Mouse (Mus musculus): ENCODE results near the gene Prdm11. TPM values are rescaled to one million over a fixed set of nuclear protein-coding genes. Genes with fewer than 3 reads are reported as not detected.

Gene Prdm11
- polyA plus RNA-seq, 1 experiment = 2.6 TPM

DNA sequence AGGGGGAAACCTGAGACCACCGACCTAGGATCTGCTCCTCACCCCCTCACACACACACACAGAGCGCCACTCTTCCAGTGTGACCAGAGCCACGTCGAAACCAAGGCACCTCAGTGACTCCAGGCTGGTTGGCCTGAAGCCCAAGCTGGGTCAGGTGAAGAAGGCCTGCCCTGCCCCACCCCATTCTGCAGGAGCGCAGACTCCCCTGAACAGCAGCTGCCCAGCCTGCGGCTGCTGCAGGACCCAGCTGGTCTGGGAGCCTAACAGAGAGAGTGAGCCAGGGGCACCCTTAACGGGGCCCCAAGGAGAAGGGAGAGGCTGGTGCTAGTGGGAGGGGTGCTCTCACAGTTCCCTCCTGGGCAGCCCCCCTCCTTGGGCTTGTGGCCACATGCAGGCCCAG is 10.3 kb downstream of the Prdm11 start:
- H3K27ac ChIP-seq (ENCODE audit: insufficient read depth, low read depth, low read length) = no peak overlapping the region
- peaks cover 5% of the 10 kb centered on the region for H3K4me1 ChIP-seq (ENCODE audit: control insufficient read depth, insufficient read depth, insufficient read length, low read length)
- no peak overlapping the region for H3K4me3 ChIP-seq (ENCODE audit: low read depth, low read length)
- H3K36me3 ChIP-seq (ENCODE audit: control insufficient read depth, insufficient read depth, low read length) = no peaks in the 10 kb centered on the region
- H3K27me3 ChIP-seq (ENCODE audit: control insufficient read depth, insufficient read depth, low read length) = no peaks in the 10 kb centered on the region
- 27% methylated on average over 7 of the region's 7 CpGs for WGBS
- TF ChIP-seq POLR2A (IDR thresholded peaks at IDR 0.05; ENCODE audit: low read depth, low read length) (no peak), CTCF (IDR thresholded peaks at IDR 0.05; ENCODE audit: extremely low read depth, insufficient read length, insufficient replicate concordance, low read depth, low read length) (no peak)

DNA sequence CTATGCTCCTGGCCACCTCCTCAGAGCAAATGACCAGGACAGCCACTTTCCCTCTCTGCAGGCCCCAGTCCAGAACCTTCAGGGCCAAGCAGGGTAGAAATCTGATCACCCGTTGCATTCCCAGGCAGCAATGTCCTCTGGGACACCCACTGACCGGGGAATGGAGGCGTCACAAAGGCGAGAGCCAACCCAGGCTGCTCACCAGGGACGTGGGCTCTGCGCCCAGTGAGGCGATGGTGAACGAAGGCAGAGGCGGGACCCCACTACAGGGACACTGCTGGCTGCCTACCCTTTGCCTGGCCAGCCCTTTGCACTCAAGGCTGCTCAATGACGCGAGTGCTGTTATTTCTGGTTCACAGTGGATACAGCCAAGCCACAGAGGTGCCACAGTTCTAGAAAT is 13.3 kb downstream of the Prdm11 start:
- Histone ChIP-seq H3K4me3 (ENCODE audit: low read depth, low read length) (no peak overlapping the region), H3K27ac (ENCODE audit: insufficient read depth, low read depth, low read length) (no peak overlapping the region), H3K4me1 (ENCODE audit: control insufficient read depth, insufficient read depth, insufficient read length, low read length) (peaks cover 5% of the 10 kb centered on the region), H3K27me3 (ENCODE audit: control insufficient read depth, insufficient read depth, low read length) (no peaks in the 10 kb centered on the region), H3K36me3 (ENCODE audit: control insufficient read depth, insufficient read depth, low read length) (no peaks in the 10 kb centered on the region)
- 88% methylated on average over 11 of the region's 11 CpGs for WGBS
- TF ChIP-seq CTCF (IDR thresholded peaks at IDR 0.05; ENCODE audit: extremely low read depth, insufficient read length, insufficient replicate concordance, low read depth, low read length) (no peak), POLR2A (IDR thresholded peaks at IDR 0.05; ENCODE audit: low read depth, low read length) (no peak)

DNA sequence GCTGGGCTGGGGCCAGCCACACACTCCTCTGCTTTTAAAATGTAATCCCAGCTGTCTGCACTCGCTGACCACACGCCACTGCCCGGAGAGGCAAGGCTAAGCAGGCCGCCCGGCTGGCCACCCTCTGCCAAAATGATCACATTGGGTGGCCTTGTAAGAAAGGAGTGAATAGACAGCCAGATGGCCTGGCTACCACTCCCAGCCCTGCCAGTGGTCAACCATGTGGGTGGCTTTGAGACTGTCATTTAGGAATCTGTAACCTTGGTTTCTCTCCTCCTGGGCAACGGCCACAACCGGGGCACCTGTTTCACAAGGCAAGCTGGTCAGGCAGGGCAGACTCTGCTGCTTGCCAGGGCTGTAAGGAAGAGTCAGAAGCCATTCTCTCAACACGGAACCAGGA is 13.9 kb downstream of the Prdm11 start:
- 76% methylated on average over 8 of the region's 8 CpGs for WGBS
- no peak overlapping the region for H3K4me3 ChIP-seq (ENCODE audit: low read depth, low read length)
- H3K27me3 ChIP-seq (ENCODE audit: control insufficient read depth, insufficient read depth, low read length) = no peaks in the 10 kb centered on the region
- TF ChIP-seq POLR2A (IDR thresholded peaks at IDR 0.05; ENCODE audit: low read depth, low read length) (no peak), CTCF (IDR thresholded peaks at IDR 0.05; ENCODE audit: extremely low read depth, insufficient read length, insufficient replicate concordance, low read depth, low read length) (no peak)
- H3K36me3 ChIP-seq (ENCODE audit: control insufficient read depth, insufficient read depth, low read length) = no peaks in the 10 kb centered on the region
- H3K27ac ChIP-seq (ENCODE audit: insufficient read depth, low read depth, low read length) = no peak overlapping the region
- peaks cover 5% of the 10 kb centered on the region for H3K4me1 ChIP-seq (ENCODE audit: control insufficient read depth, insufficient read depth, insufficient read length, low read length)

DNA sequence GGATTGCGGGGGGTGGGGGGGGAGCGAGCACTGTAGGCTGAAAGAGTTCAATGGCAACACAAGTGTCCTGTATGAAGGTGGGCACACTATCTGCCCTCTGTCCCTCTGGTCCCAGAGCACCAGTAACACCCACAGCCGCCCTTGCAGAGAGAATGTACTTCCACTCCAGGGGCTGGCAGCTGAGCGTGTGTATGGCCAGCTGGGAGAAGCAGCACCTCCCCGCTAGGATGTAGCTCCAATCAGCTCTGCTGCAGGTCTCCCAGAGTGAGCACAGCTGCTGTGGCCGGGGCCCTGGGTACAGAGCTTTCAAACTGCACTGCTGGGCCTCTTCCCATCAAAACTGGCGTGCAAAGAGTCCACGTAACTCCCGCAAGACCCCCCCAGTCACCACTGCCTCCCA is 14.9 kb downstream of the Prdm11 start:
- Histone ChIP-seq H3K4me1 (ENCODE audit: control insufficient read depth, insufficient read depth, insufficient read length, low read length) (peaks cover 5% of the 10 kb centered on the region), H3K36me3 (ENCODE audit: control insufficient read depth, insufficient read depth, low read length) (no peaks in the 10 kb centered on the region), H3K4me3 (ENCODE audit: low read depth, low read length) (no peak overlapping the region), H3K27ac (ENCODE audit: insufficient read depth, low read depth, low read length) (no peak overlapping the region), H3K27me3 (ENCODE audit: control insufficient read depth, insufficient read depth, low read length) (no peaks in the 10 kb centered on the region)
- no peak for TF ChIP-seq CTCF (IDR thresholded peaks at IDR 0.05; ENCODE audit: extremely low read depth, insufficient read length, insufficient replicate concordance, low read depth, low read length)
- TF ChIP-seq POLR2A (IDR thresholded peaks at IDR 0.05; ENCODE audit: low read depth, low read length) = no peak
- whole genome bisulfite sequencing = 79% methylated on average over 9 of the region's 9 CpGs

DNA sequence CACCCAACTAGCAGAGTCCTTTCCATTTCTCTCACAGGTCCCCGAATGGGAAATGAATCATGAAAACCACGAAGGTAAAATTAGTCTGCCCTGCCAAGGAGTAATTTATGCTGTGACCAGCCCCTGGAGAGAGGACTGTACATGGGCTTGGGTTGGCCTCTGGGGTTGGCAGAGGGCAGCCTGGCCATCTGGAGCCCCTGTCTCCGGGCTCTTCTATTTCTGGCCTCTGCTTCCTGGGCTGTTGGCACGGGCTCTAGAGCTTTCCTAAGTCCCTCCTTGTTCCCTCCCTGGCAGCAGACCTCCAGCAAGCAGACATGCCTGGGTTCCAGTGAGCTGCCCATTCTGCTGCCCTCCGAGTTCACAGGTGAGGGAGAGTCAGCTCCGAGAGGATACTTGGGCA is 15.9 kb downstream of the Prdm11 start:
- H3K36me3 ChIP-seq (ENCODE audit: control insufficient read depth, insufficient read depth, low read length) = no peaks in the 10 kb centered on the region
- no peak for TF ChIP-seq POLR2A (IDR thresholded peaks at IDR 0.05; ENCODE audit: low read depth, low read length)
- no peak for TF ChIP-seq CTCF (IDR thresholded peaks at IDR 0.05; ENCODE audit: extremely low read depth, insufficient read length, insufficient replicate concordance, low read depth, low read length)
- H3K4me3 ChIP-seq (ENCODE audit: low read depth, low read length) = no peak overlapping the region
- no peak overlapping the region for H3K27ac ChIP-seq (ENCODE audit: insufficient read depth, low read depth, low read length)
- H3K4me1 ChIP-seq (ENCODE audit: control insufficient read depth, insufficient read depth, insufficient read length, low read length) = no peaks in the 10 kb centered on the region
- H3K27me3 ChIP-seq (ENCODE audit: control insufficient read depth, insufficient read depth, low read length) = no peaks in the 10 kb centered on the region
- WGBS = 65% methylated on average over 6 of the region's 6 CpGs

DNA sequence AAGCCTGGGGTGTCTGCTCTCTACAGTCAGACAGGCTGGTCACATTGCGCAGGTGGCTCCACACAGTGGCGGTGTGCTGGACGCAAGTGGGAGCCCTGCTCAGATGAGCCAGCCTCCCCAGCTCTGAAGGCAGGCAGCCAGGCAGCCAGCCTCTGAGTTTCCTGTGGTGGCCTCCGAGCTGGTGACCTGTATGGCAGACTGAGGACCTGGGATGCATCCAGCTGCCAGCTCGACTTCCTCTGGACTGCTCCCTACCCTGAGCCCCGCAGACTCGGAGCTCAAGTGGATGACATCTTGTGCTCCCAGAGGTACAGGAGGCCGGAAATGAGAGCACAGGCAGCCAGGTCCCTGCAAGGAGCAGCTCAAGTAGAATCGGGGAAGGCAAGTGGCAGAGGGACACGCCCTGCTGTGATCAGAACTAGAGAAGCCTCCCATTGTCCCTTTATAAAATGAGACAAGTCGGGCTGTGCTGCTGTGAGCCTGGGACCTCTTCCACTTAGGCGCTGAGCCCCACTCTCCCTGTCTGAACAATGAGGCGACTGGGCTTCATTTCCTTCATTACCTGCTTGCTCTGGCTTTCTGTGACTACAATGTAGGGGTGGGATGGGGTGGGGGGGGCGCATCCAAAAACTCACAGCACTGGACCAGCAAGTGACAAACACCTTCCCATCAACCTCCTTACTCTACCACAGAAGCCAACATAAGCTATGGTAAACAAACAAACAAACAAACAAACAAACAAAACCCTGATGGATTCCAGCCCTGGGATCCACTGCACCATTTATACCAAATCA is 16.5 kb downstream of the Prdm11 start:
- TF ChIP-seq CTCF (IDR thresholded peaks at IDR 0.05; ENCODE audit: extremely low read depth, insufficient read length, insufficient replicate concordance, low read depth, low read length) (no peak), POLR2A (IDR thresholded peaks at IDR 0.05; ENCODE audit: low read depth, low read length) (no peak)
- Histone ChIP-seq H3K27ac (ENCODE audit: insufficient read depth, low read depth, low read length) (no peak overlapping the region), H3K4me3 (ENCODE audit: low read depth, low read length) (no peak overlapping the region), H3K27me3 (ENCODE audit: control insufficient read depth, insufficient read depth, low read length) (no peaks in the 10 kb centered on the region), H3K4me1 (ENCODE audit: control insufficient read depth, insufficient read depth, insufficient read length, low read length) (no peaks in the 10 kb centered on the region), H3K36me3 (ENCODE audit: control insufficient read depth, insufficient read depth, low read length) (no peaks in the 10 kb centered on the region)
- 47% methylated on average over 14 of the region's 14 CpGs for WGBS

DNA sequence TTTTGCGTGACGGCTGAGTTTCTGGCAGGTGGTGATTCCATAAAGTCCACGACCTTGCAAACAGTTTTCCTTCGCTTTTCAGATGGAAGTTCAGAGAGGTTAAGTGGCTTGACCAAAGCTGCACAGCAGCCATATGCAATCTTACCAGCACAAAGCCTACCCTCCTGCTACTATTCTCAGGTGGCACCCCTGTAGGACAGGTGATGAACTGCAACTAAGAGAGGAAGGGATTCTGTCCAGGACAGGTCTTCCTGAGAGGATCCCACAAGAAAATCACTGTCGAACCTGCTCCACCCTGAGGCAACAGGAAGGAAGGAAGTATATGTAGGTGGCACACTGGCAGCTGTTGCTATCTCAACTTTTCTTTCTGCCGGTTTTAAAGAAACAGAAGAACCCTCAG is 17.1 kb downstream of the Prdm11 start:
- Histone ChIP-seq H3K4me3 (ENCODE audit: low read depth, low read length) (no peak overlapping the region), H3K27ac (ENCODE audit: insufficient read depth, low read depth, low read length) (no peak overlapping the region), H3K4me1 (ENCODE audit: control insufficient read depth, insufficient read depth, insufficient read length, low read length) (no peaks in the 10 kb centered on the region), H3K27me3 (ENCODE audit: control insufficient read depth, insufficient read depth, low read length) (no peaks in the 10 kb centered on the region), H3K36me3 (ENCODE audit: control insufficient read depth, insufficient read depth, low read length) (no peaks in the 10 kb centered on the region)
- 58% methylated on average over 6 of the region's 6 CpGs for WGBS
- TF ChIP-seq CTCF (IDR thresholded peaks at IDR 0.05; ENCODE audit: extremely low read depth, insufficient read length, insufficient replicate concordance, low read depth, low read length) (no peak), POLR2A (IDR thresholded peaks at IDR 0.05; ENCODE audit: low read depth, low read length) (no peak)

Measured in small intestine, adult 2 months (tissue).